Mouse (Mus musculus): ENCODE measurements around the gene Setd1b. TPM values are rescaled to one million over a fixed set of nuclear protein-coding genes. Genes with fewer than 3 reads are reported as not detected.

The Setd1b gene
- polyA plus RNA-seq, 1 experiment from 2014 or later = 7.4 TPM

- no peak for DNase-seq (ENCODE audit: low spot score)
- H3K9me3 ChIP-seq (replicated peaks) = no peaks in the 10 kb centered on the region
- H3K4me3 ChIP-seq = peak overlapping the region; percentile 12; the same call in 1 of the 2 replicates
- peaks cover 84% of the 10 kb centered on the region for H3K36me3 ChIP-seq
- peaks cover 84% of the 10 kb centered on the region for H3K4me1 ChIP-seq
- H3K27me3 ChIP-seq (ENCODE audit: low read depth, poor library complexity, severe bottlenecking) = no peaks in the 10 kb centered on the region
- no peak overlapping the region for H3K27ac ChIP-seq (replicated peaks)
- 90% methylated on average over 17 of the region's 17 CpGs for WGBS
These were observed 5.6 kb downstream of the Setd1b start for GRCm38 (mm10) chr5:123147569-123147968.

- H3K9me3 ChIP-seq (replicated peaks) = no peaks in the 10 kb centered on the region
- no peaks in the 10 kb centered on the region for H3K27me3 ChIP-seq (ENCODE audit: low read depth, poor library complexity, severe bottlenecking)
- H3K4me1 ChIP-seq = peaks cover 80% of the 10 kb centered on the region
- DNase-seq (ENCODE audit: low spot score) = no peak
- 85% methylated on average over 25 of the region's 25 CpGs for WGBS
- H3K36me3 ChIP-seq = peaks cover 91% of the 10 kb centered on the region
- H3K4me3 ChIP-seq = peak overlapping the region; percentile 43
- 0 out of 2 replicates have a peak overlapping the region, but pooled peaks have one; percentile 39 for H3K27ac ChIP-seq (replicated peaks)
These were observed 6.2 kb downstream of the Setd1b start for GRCm38 (mm10) chr5:123148073-123148722.

GRCm38 (mm10) chr5:123149451-123150400 is 7.7 kb downstream of the Setd1b start:
- H3K4me1 ChIP-seq = peaks cover 65% of the 10 kb centered on the region
- H3K27ac ChIP-seq (replicated peaks) = peak overlapping the region; percentile 10; the same call in 1 of the 2 replicates
- 15% methylated on average over 19 of the region's 19 CpGs for WGBS
- H3K4me3 ChIP-seq = peak overlapping the region; percentile 43
- H3K9me3 ChIP-seq (replicated peaks) = no peaks in the 10 kb centered on the region
- H3K27me3 ChIP-seq (ENCODE audit: low read depth, poor library complexity, severe bottlenecking) = no peaks in the 10 kb centered on the region
- peak; percentile 88 for DNase-seq (ENCODE audit: low spot score)
- H3K36me3 ChIP-seq = peaks cover 100% of the 10 kb centered on the region

- H3K27me3 ChIP-seq (ENCODE audit: low read depth, poor library complexity, severe bottlenecking) = no peaks in the 10 kb centered on the region
- WGBS = 52% methylated on average over 7 of the region's 7 CpGs
- H3K4me1 ChIP-seq = peaks cover 56% of the 10 kb centered on the region
- no peaks in the 10 kb centered on the region for H3K9me3 ChIP-seq (replicated peaks)
- peaks cover 99% of the 10 kb centered on the region for H3K36me3 ChIP-seq
- H3K4me3 ChIP-seq = peak overlapping the region; percentile 43; the same call in 1 of the 2 replicates
- DNase-seq (ENCODE audit: low spot score) = no peak
- H3K27ac ChIP-seq (replicated peaks) = no peak overlapping the region
These were observed 8.6 kb downstream of the Setd1b start for GRCm38 (mm10) chr5:123150641-123151040.

- 64% methylated on average over 7 of the region's 7 CpGs for WGBS
- DNase-seq (ENCODE audit: low spot score) = no peak
- no peaks in the 10 kb centered on the region for H3K27me3 ChIP-seq (ENCODE audit: low read depth, poor library complexity, severe bottlenecking)
- H3K4me1 ChIP-seq = peaks cover 51% of the 10 kb centered on the region
- no peak overlapping the region for H3K27ac ChIP-seq (replicated peaks)
- peak overlapping the region; percentile 43; the same call in 1 of the 2 replicates for H3K4me3 ChIP-seq
- peaks cover 97% of the 10 kb centered on the region for H3K36me3 ChIP-seq
- no peaks in the 10 kb centered on the region for H3K9me3 ChIP-seq (replicated peaks)
These were observed 9.1 kb downstream of the Setd1b start for GRCm38 (mm10) chr5:123151077-123151476.

GRCm38 (mm10) chr5:123151707-123152362 is 9.8 kb downstream of the Setd1b start:
- 95% methylated on average over 19 of the region's 19 CpGs for WGBS
- no peak for DNase-seq (ENCODE audit: low spot score)
- no peaks in the 10 kb centered on the region for H3K9me3 ChIP-seq (replicated peaks)
- no peaks in the 10 kb centered on the region for H3K27me3 ChIP-seq (ENCODE audit: low read depth, poor library complexity, severe bottlenecking)
- peak overlapping the region; percentile 11; the same call in 1 of the 2 replicates for H3K4me3 ChIP-seq
- H3K36me3 ChIP-seq = peaks cover 97% of the 10 kb centered on the region
- H3K4me1 ChIP-seq = peaks cover 44% of the 10 kb centered on the region
- no peak overlapping the region for H3K27ac ChIP-seq (replicated peaks)

GRCm38 (mm10) chr5:123152901-123153300 is 10.9 kb downstream of the Setd1b start:
- 100% methylated on average over 1 of the region's 1 CpGs for WGBS
- peaks cover 38% of the 10 kb centered on the region for H3K4me1 ChIP-seq
- H3K4me3 ChIP-seq = no peak overlapping the region
- DNase-seq (ENCODE audit: low spot score) = no peak
- H3K9me3 ChIP-seq (replicated peaks) = no peaks in the 10 kb centered on the region
- H3K27ac ChIP-seq (replicated peaks) = no peak overlapping the region
- H3K27me3 ChIP-seq (ENCODE audit: low read depth, poor library complexity, severe bottlenecking) = no peaks in the 10 kb centered on the region
- peaks cover 97% of the 10 kb centered on the region for H3K36me3 ChIP-seq

- H3K27me3 ChIP-seq (ENCODE audit: low read depth, poor library complexity, severe bottlenecking) = no peaks in the 10 kb centered on the region
- H3K4me3 ChIP-seq = no peak overlapping the region
- H3K4me1 ChIP-seq = peaks cover 13% of the 10 kb centered on the region
- H3K9me3 ChIP-seq (replicated peaks) = no peaks in the 10 kb centered on the region
- peak; percentile 70 for DNase-seq (ENCODE audit: low spot score)
- WGBS = 59% methylated on average over 7 of the region's 7 CpGs
- H3K36me3 ChIP-seq = peaks cover 97% of the 10 kb centered on the region
- H3K27ac ChIP-seq (replicated peaks) = no peak overlapping the region
These were observed 13.4 kb downstream of the Setd1b start for GRCm38 (mm10) chr5:123155425-123155824.

GRCm38 (mm10) chr5:123156763-123157162 is 14.8 kb downstream of the Setd1b start:
- Histone ChIP-seq H3K9me3 (replicated peaks) (no peaks in the 10 kb centered on the region), H3K4me1 (no peaks in the 10 kb centered on the region), H3K4me3 (no peak overlapping the region), H3K27ac (replicated peaks) (no peak overlapping the region), H3K36me3 (peaks cover 97% of the 10 kb centered on the region), H3K27me3 (ENCODE audit: low read depth, poor library complexity, severe bottlenecking) (no peaks in the 10 kb centered on the region)
- DNase-seq (ENCODE audit: low spot score) = peak; percentile 26
- 90% methylated on average over 12 of the region's 12 CpGs for WGBS

- Histone ChIP-seq H3K27ac (replicated peaks) (no peak overlapping the region), H3K4me1 (no peaks in the 10 kb centered on the region), H3K4me3 (no peak overlapping the region), H3K36me3 (peaks cover 97% of the 10 kb centered on the region), H3K9me3 (replicated peaks) (no peaks in the 10 kb centered on the region), H3K27me3 (ENCODE audit: low read depth, poor library complexity, severe bottlenecking) (no peaks in the 10 kb centered on the region)
- no peak for DNase-seq (ENCODE audit: low spot score)
- WGBS = 94% methylated on average over 4 of the region's 4 CpGs
These were observed 16.0 kb downstream of the Setd1b start for GRCm38 (mm10) chr5:123157972-123158371.

- H3K27me3 ChIP-seq (ENCODE audit: low read depth, poor library complexity, severe bottlenecking) = no peaks in the 10 kb centered on the region
- DNase-seq (ENCODE audit: low spot score) = no peak
- no peaks in the 10 kb centered on the region for H3K9me3 ChIP-seq (replicated peaks)
- no peak overlapping the region for H3K4me3 ChIP-seq
- no peak overlapping the region for H3K27ac ChIP-seq (replicated peaks)
- H3K4me1 ChIP-seq = no peaks in the 10 kb centered on the region
- 94% methylated on average over 4 of the region's 4 CpGs for WGBS
- peaks cover 97% of the 10 kb centered on the region for H3K36me3 ChIP-seq
These were observed 17.5 kb downstream of the Setd1b start for GRCm38 (mm10) chr5:123159446-123159845.

GRCm38 (mm10) chr5:123159866-123160265 is 17.9 kb downstream of the Setd1b start:
- H3K4me1 ChIP-seq = no peaks in the 10 kb centered on the region
- H3K4me3 ChIP-seq = no peak overlapping the region
- H3K27me3 ChIP-seq (ENCODE audit: low read depth, poor library complexity, severe bottlenecking) = no peaks in the 10 kb centered on the region
- H3K36me3 ChIP-seq = peaks cover 97% of the 10 kb centered on the region
- H3K27ac ChIP-seq (replicated peaks) = no peak overlapping the region
- no peaks in the 10 kb centered on the region for H3K9me3 ChIP-seq (replicated peaks)
- DNase-seq (ENCODE audit: low spot score) = no peak
- 95% methylated on average over 15 of the region's 15 CpGs for WGBS
